Mouse (Mus musculus): ENCODE measurements at regions not wholly inside any gene's neighbourhood (a gene's known extent, or its start where the extent isn't known, plus 50 kb on each side); places are given as distances from the start of the nearest gene placed in this dataset.

DNA sequence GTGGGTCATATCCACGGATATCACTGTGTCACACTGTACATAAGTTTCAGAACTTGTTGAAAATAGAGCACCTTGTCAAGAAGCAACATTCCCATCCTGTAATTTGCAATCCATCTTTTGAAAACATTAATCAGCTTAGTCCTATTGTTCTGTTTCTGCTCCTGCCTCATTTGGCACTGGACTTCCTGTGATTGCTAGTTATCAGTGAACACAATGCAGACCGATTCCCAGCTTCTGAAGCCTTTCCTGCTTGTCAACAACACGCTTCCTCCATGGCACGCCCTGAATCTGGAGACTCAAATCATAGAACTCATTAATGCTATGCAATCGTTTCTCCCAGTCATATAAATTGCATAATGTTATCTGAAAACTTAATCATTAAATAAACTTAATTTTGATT, 1815.8 kb upstream of the Gm38303 start:
- Histone ChIP-seq H3K4me3 (ENCODE audit: insufficient read depth in 1 of 2, low read depth in 1 of 2, low read length in 2 of 2, poor library complexity in 1 of 2, severe bottlenecking in 1 of 2) (no peak overlapping the region), H3K9ac (ENCODE audit: insufficient read depth, low read depth, low read length, poor library complexity, severe bottlenecking) (no peak overlapping the region), H3K36me3 (ENCODE audit: control insufficient read depth, insufficient read depth, low read length, poor library complexity, severe bottlenecking) (no peaks in the 10 kb centered on the region), H3K4me1 (ENCODE audit: control insufficient read depth in 2 of 2, insufficient read depth in 2 of 2, low read length in 2 of 2, poor library complexity in 1 of 2) (no peaks in the 10 kb centered on the region), H3K9me3 (ENCODE audit: control insufficient read depth, insufficient read depth, low read depth, low read length) (no peaks in the 10 kb centered on the region), H3K27ac (ENCODE audit: insufficient read depth, low read depth, low read length, poor library complexity, severe bottlenecking) (no peak overlapping the region)
- in situ Hi-C loops (cut with MboI; ENCODE audit: low sequenced_read_pairs in 2 of 2, unreplicated experiment in 2 of 2): no loop called here
- no peak for DNase-seq (ENCODE audit: low read depth, low spot score)
- TF ChIP-seq ZNF384 (IDR thresholded peaks at IDR 0.05; ENCODE audit: low read depth, low read length) (no peak), HCFC1 (IDR thresholded peaks at IDR 0.05; ENCODE audit: borderline replicate concordance, insufficient read depth, low read length) (no peak), MAFK (IDR thresholded peaks at IDR 0.05; ENCODE audit: insufficient read depth, low read depth, low read length) (no peak), CHD2 (IDR thresholded peaks at IDR 0.05; ENCODE audit: low read depth, low read length) (no peak), ZC3H11A (IDR thresholded peaks at IDR 0.05; ENCODE audit: borderline replicate concordance, low read depth, low read length) (no peak)

Measured in ES-E14 (cell line).